Comparison of ENCODE assay signal across 16 mouse cellular contexts in the genomic region with DNA sequence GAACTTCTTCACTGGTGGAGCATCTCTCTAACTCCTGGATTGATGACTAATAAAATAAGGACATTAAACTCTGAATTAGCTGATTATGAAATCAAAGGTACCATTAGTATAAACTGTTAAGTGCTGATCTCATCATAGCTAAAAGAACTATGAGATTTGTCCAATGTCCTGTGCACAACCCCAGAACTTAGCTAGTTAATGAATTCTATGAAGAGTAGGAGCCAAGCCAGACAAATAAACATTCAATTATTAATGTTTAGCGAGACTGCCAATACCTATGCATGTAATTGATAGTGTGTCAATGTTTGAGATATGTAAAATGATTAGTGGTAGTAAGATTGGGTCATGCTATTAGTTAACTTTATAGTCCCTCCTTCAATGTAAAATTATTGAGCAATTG.
"Had no signal": no experiment of that assay in that cellular context is flagged by ENCODE, and none has a peak within 500 bp of the region (broad histone marks: within the 10 kb centered on the region; RNA-seq: fewer than 3 reads in every experiment).

No protein-coding gene starts in this region.

- H3K36me3 ChIP-seq: neural tube, embryonic 13.5 days; neural tube, embryonic 15.5 days; stomach, embryonic 15.5 days had no signal

- H3K27me3 ChIP-seq: neural tube, embryonic 13.5 days; neural tube, embryonic 15.5 days; stomach, embryonic 15.5 days had no signal

- H3K4me1 ChIP-seq: neural tube, embryonic 13.5 days; neural tube, embryonic 15.5 days; stomach, embryonic 15.5 days had no signal

- DNase-seq: retina, postnatal 1 day; right cerebral cortex, adult 18-20 months; right cerebral cortex, postnatal 14 days; right cerebral cortex, postnatal 25 days; right cerebral cortex, postnatal 4 days; spleen, adult 18-20 months; thymus, adult 18-20 months; thymus, adult 2 months; thymus, postnatal 14 days; thymus, postnatal 25 days; thymus, postnatal 36 days; thymus, postnatal 4 days had no signal

- H3K27ac ChIP-seq: neural tube, embryonic 13.5 days; neural tube, embryonic 15.5 days; stomach, embryonic 15.5 days; stomach, postnatal 0 days had no signal

- H3K4me3 ChIP-seq: neural tube, embryonic 13.5 days; neural tube, embryonic 15.5 days; stomach, embryonic 15.5 days had no signal
